Mouse (Mus musculus) G1E-ER4 (cell line): ENCODE data around the gene Mast1. TPM values are rescaled to one million over a fixed set of nuclear protein-coding genes. Genes with fewer than 3 reads are reported as not detected.

Experiments
- GATA1 ChIP-seq: IDR thresholded peaks from one replicate; pipeline ENCODE4 v1.8.0; 2012; ENCODE audit warnings: low read length, inconsistent platforms
- polyA plus RNA-seq: library from polyadenylated mRNA; stranded (reverse); fragments of >175 nt; gene quantifications from 2 replicates; pipeline ENCODE4 v1.2.3, GENCODE M21; 2012

The Mast1 gene
- polyA plus RNA-seq, 1 experiment = 0.46 TPM

- TF ChIP-seq GATA1 = no peak
These were observed 39.7 kb upstream of the Mast1 start for GRCm38 (mm10) chr8:84976763-84977434.

- TF ChIP-seq GATA1 = no peak
These were observed 39.0 kb upstream of the Mast1 start for GRCm38 (mm10) chr8:84976031-84976762.

GRCm38 (mm10) chr8:84975434-84975833 lies 38.3 kb upstream of the Mast1 start:
- no peak for TF ChIP-seq GATA1

- TF ChIP-seq GATA1 = no peak
These were observed 37.5 kb upstream of the Mast1 start for GRCm38 (mm10) chr8:84974543-84975142.

- TF ChIP-seq GATA1 = no peak
These were observed 36.8 kb upstream of the Mast1 start for GRCm38 (mm10) chr8:84973803-84974542.

GRCm38 (mm10) chr8:84973079-84973478 lies 35.9 kb upstream of the Mast1 start:
- TF ChIP-seq GATA1 = no peak

GRCm38 (mm10) chr8:84970913-84971312 lies 33.8 kb upstream of the Mast1 start:
- peak; percentile 87 for TF ChIP-seq GATA1

GRCm38 (mm10) chr8:84970135-84970790 lies 33.1 kb upstream of the Mast1 start:
- TF ChIP-seq GATA1 = no peak

GRCm38 (mm10) chr8:84969241-84970134 lies 32.3 kb upstream of the Mast1 start, which contains the start of the genes Gm49661, Prdx2 and Rnaseh2a:
Gm49661 (minus strand) TSS chr8:84969433.
Prdx2 (plus strand) TSS chr8:84969587.
Rnaseh2a (minus strand) TSS chr8:84969767.
- TF ChIP-seq GATA1 = no peak

- no peak for TF ChIP-seq GATA1
These were observed 31.5 kb upstream of the Mast1 start for GRCm38 (mm10) chr8:84968650-84969049.

- no peak for TF ChIP-seq GATA1
These were observed 30.6 kb upstream of the Mast1 start for GRCm38 (mm10) chr8:84967532-84968304.

- TF ChIP-seq GATA1 = no peak
These were observed 29.4 kb upstream of the Mast1 start for GRCm38 (mm10) chr8:84966603-84967002.

GRCm38 (mm10) chr8:84965731-84966291 lies 28.7 kb upstream of the Mast1 start:
- TF ChIP-seq GATA1 = no peak
